Mouse (Mus musculus): ENCODE results near the gene Nupl1.

- TF ChIP-seq CTCF (IDR thresholded peaks at IDR 0.05; ENCODE audit: low read depth, low read length), result no peak
- TF ChIP-seq TAL1 (conservative IDR thresholded peaks at IDR 0.05; ENCODE audit: low read depth, low read length), result no peak
- no peak for TF ChIP-seq GATA2 (IDR thresholded peaks at IDR 0.05; ENCODE audit: borderline replicate concordance, low read depth, low read length)
- TF ChIP-seq GATA1 (IDR thresholded peaks at IDR 0.05; ENCODE audit: borderline replicate concordance, low read length), result no peak
Measured at GRCm38 (mm10) chr14:60170845-60171610, 80.2 kb downstream of the Nupl1 start.
